Mouse (Mus musculus): Measurements from ENCODE around the gene Rundc3a. TPM values are rescaled to one million over a fixed set of nuclear protein-coding genes. Genes with fewer than 3 reads are reported as not detected.

The Rundc3a gene
- polyA plus RNA-seq, 1 experiment from 2014 or later = 5.3 TPM

- no peaks in the 10 kb centered on the region for H3K36me3 ChIP-seq (ENCODE audit: control insufficient read depth, insufficient read depth)
- 0 out of 2 replicates have a peak overlapping the region, but pooled peaks have one; percentile 17 for H3K4me3 ChIP-seq (ENCODE audit: low read depth, low read length)
- peak overlapping the region; percentile 89 for H3K27ac ChIP-seq (ENCODE audit: low read depth, low read length)
- H3K9ac ChIP-seq (ENCODE audit: low read depth, low read length) = no peak overlapping the region
- no peak for TF ChIP-seq CTCF (IDR thresholded peaks at IDR 0.05; ENCODE audit: low read depth)
- H3K27me3 ChIP-seq (replicated peaks; ENCODE audit: control insufficient read depth, insufficient read depth, low read length) = no peaks in the 10 kb centered on the region
- H3K4me2 ChIP-seq (replicated peaks; ENCODE audit: low read depth) = peak overlapping the region; percentile 60
- WGBS = 16% methylated on average over 8 of the region's 8 CpGs
- 0 out of 2 replicates have a peak, but pooled peaks cover 3% of the 10 kb centered on the region for H3K9me3 ChIP-seq (ENCODE audit: control insufficient read depth)
- peaks cover 5% of the 10 kb centered on the region; the same call in 1 of the 2 replicates for H3K4me1 ChIP-seq (replicated peaks; ENCODE audit: control insufficient read depth, insufficient read depth, low read length)
- peak; percentile 7; the same call in 1 of the 2 replicates for ATAC-seq
Measured at GRCm38 (mm10) chr11:102376196-102376835, 16.9 kb upstream of the Rundc3a start.

DNA sequence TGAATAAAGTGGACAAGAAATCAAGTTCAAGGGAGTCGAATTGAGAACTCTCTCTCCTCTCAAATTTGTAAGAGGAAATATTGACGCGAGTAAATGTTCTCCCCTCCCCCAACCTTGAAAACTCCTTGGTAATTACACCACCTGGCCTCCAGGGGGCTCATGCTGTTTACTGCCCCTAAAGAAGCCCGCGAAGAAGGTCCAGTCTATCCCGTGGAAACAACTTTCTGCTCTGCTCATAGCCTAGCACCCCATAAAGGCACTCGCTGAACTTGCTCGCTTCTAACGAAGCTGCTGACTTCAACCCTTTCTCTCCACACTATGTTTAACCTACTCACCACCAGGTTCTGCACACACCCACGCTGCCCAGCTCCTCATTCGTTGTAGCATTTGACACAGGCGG is 16.0 kb upstream of the Rundc3a start:
- H3K4me1 ChIP-seq (replicated peaks; ENCODE audit: control insufficient read depth, insufficient read depth, low read length) = peaks cover 5% of the 10 kb centered on the region; the same call in 1 of the 2 replicates
- 62% methylated on average over 12 of the region's 12 CpGs for WGBS
- no peaks in the 10 kb centered on the region for H3K27me3 ChIP-seq (replicated peaks; ENCODE audit: control insufficient read depth, insufficient read depth, low read length)
- H3K4me3 ChIP-seq (ENCODE audit: low read depth, low read length) = no peak overlapping the region
- peak; percentile 64 for TF ChIP-seq CTCF (IDR thresholded peaks at IDR 0.05; ENCODE audit: low read depth)
- H3K36me3 ChIP-seq (ENCODE audit: control insufficient read depth, insufficient read depth) = no peaks in the 10 kb centered on the region
- H3K9ac ChIP-seq (ENCODE audit: low read depth, low read length) = no peak overlapping the region
- ATAC-seq = no peak
- H3K9me3 ChIP-seq (ENCODE audit: control insufficient read depth) = 0 out of 2 replicates have a peak, but pooled peaks cover 3% of the 10 kb centered on the region
- no peak overlapping the region for H3K4me2 ChIP-seq (replicated peaks; ENCODE audit: low read depth)
- no peak overlapping the region for H3K27ac ChIP-seq (ENCODE audit: low read depth, low read length)

- no peak overlapping the region for H3K27ac ChIP-seq (ENCODE audit: low read depth, low read length)
- no peaks in the 10 kb centered on the region for H3K36me3 ChIP-seq (ENCODE audit: control insufficient read depth, insufficient read depth)
- peaks cover 5% of the 10 kb centered on the region; the same call in 1 of the 2 replicates for H3K4me1 ChIP-seq (replicated peaks; ENCODE audit: control insufficient read depth, insufficient read depth, low read length)
- no peak overlapping the region for H3K9ac ChIP-seq (ENCODE audit: low read depth, low read length)
- H3K4me3 ChIP-seq (ENCODE audit: low read depth, low read length) = no peak overlapping the region
- no peak for TF ChIP-seq CTCF (IDR thresholded peaks at IDR 0.05; ENCODE audit: low read depth)
- H3K9me3 ChIP-seq (ENCODE audit: control insufficient read depth) = 0 out of 2 replicates have a peak, but pooled peaks cover 3% of the 10 kb centered on the region
- H3K4me2 ChIP-seq (replicated peaks; ENCODE audit: low read depth) = no peak overlapping the region
- H3K27me3 ChIP-seq (replicated peaks; ENCODE audit: control insufficient read depth, insufficient read depth, low read length) = no peaks in the 10 kb centered on the region
- ATAC-seq = no peak
- 57% methylated on average over 5 of the region's 5 CpGs for WGBS
Measured at GRCm38 (mm10) chr11:102380091-102380490, 13.1 kb upstream of the Rundc3a start.

DNA sequence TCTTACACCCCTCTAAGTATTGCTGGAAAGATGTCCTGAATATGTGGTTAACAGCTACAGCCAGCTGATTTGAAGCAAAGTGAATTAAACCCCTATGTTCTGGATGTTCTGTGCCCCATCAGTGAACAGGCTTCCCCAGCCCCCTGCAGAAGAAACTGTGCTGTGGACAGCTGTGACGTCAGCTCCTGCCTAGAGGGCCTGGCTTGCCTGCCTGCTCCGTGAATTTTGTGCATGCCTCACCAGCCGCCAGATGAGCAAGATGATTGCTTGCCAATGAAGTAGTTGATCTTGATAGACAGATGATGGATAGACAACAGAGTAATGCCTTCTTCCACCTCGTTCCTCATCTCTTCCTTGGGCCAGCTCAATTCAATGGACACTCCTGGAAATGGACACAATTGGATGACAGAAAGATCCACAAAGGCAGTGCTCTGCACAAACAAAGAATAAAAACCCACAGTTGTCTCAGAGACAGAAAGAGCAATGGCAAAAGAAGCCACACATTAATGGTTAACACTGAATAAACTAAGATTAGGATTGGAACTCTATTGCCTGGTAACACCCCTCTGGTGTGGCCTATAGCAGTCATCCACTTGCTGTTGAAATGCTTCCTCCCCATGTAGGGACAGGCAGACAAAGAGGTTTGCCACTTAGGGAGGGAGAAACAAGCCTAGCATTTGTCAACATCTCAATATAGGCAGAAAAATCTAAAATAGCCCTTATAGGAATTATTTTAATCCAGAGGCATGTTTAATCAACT is 11.7 kb upstream of the Rundc3a start:
- no peak overlapping the region for H3K9ac ChIP-seq (ENCODE audit: low read depth, low read length)
- no peaks in the 10 kb centered on the region for H3K4me1 ChIP-seq (replicated peaks; ENCODE audit: control insufficient read depth, insufficient read depth, low read length)
- H3K4me3 ChIP-seq (ENCODE audit: low read depth, low read length) = no peak overlapping the region
- no peak for ATAC-seq
- WGBS = 29% methylated on average over 4 of the region's 4 CpGs
- no peaks in the 10 kb centered on the region for H3K36me3 ChIP-seq (ENCODE audit: control insufficient read depth, insufficient read depth)
- no peak overlapping the region for H3K27ac ChIP-seq (ENCODE audit: low read depth, low read length)
- H3K9me3 ChIP-seq (ENCODE audit: control insufficient read depth) = 0 out of 2 replicates have a peak, but pooled peaks cover 3% of the 10 kb centered on the region
- H3K27me3 ChIP-seq (replicated peaks; ENCODE audit: control insufficient read depth, insufficient read depth, low read length) = no peaks in the 10 kb centered on the region
- no peak for TF ChIP-seq CTCF (IDR thresholded peaks at IDR 0.05; ENCODE audit: low read depth)
- no peak overlapping the region for H3K4me2 ChIP-seq (replicated peaks; ENCODE audit: low read depth)

GRCm38 (mm10) chr11:102382794-102383193 is 10.4 kb upstream of the Rundc3a start:
- ATAC-seq = no peak

DNA sequence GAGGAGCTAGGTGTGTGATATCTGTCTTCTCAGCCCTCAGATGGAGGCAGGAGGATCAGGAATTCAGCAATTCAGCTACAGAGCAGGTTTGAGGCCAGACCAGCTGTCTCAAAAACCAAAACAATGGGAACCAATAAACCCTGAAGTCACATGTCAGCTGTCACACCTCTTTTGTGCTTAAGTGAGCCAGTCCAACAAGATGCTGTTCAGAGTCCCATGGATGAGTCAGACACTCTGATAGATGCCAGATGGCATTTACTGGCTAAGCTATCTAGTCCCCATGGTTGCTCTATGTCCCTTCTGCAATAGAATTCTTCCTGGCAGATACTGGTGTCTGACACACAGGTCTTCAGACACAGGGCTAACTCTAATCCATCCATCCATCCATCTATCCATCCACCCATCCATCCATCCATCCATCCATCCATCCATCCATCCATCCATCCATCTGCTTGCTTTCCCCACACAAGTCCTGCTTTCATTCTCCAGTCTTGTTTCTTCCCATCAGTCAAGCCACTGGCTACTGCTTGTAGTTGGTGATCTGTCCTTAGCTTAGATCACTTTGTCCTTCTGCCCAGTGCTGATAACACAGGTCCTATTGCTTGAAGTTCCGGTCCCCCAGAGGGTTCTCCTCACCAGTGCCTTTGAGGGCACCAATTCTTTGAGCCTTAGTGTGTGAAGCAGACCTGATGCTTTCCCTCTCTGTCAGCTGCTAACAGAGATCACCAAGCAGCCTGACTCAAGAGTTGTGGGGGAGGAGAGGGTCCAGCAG is 9.7 kb upstream of the Rundc3a start:
- Histone ChIP-seq H3K36me3 (ENCODE audit: control insufficient read depth, insufficient read depth) (no peaks in the 10 kb centered on the region), H3K9me3 (ENCODE audit: control insufficient read depth) (0 out of 2 replicates have a peak, but pooled peaks cover 3% of the 10 kb centered on the region), H3K4me3 (ENCODE audit: low read depth, low read length) (no peak overlapping the region), H3K4me2 (replicated peaks; ENCODE audit: low read depth) (no peak overlapping the region), H3K27me3 (replicated peaks; ENCODE audit: control insufficient read depth, insufficient read depth, low read length) (no peaks in the 10 kb centered on the region), H3K9ac (ENCODE audit: low read depth, low read length) (no peak overlapping the region), H3K4me1 (replicated peaks; ENCODE audit: control insufficient read depth, insufficient read depth, low read length) (no peaks in the 10 kb centered on the region), H3K27ac (ENCODE audit: low read depth, low read length) (no peak overlapping the region)
- no peak for ATAC-seq
- no peak for TF ChIP-seq CTCF (IDR thresholded peaks at IDR 0.05; ENCODE audit: low read depth)
- WGBS = 91% methylated on average over 1 of the region's 1 CpGs

More at GRCm38 (mm10) chr11:102382794-102383193, 10.4 kb upstream of the Rundc3a start:
- WGBS = 85% methylated on average over 3 of the region's 3 CpGs
- H3K4me1 ChIP-seq (replicated peaks; ENCODE audit: control insufficient read depth, insufficient read depth, low read length) = no peaks in the 10 kb centered on the region
- no peak for TF ChIP-seq CTCF (IDR thresholded peaks at IDR 0.05; ENCODE audit: low read depth)
- H3K36me3 ChIP-seq (ENCODE audit: control insufficient read depth, insufficient read depth) = no peaks in the 10 kb centered on the region
- H3K4me2 ChIP-seq (replicated peaks; ENCODE audit: low read depth) = no peak overlapping the region
- H3K4me3 ChIP-seq (ENCODE audit: low read depth, low read length) = no peak overlapping the region
- no peak overlapping the region for H3K9ac ChIP-seq (ENCODE audit: low read depth, low read length)
- H3K27ac ChIP-seq (ENCODE audit: low read depth, low read length) = no peak overlapping the region
- 0 out of 2 replicates have a peak, but pooled peaks cover 3% of the 10 kb centered on the region for H3K9me3 ChIP-seq (ENCODE audit: control insufficient read depth)
- no peaks in the 10 kb centered on the region for H3K27me3 ChIP-seq (replicated peaks; ENCODE audit: control insufficient read depth, insufficient read depth, low read length)

Measured in intestine, postnatal 0 days (tissue).